Comparison of ENCODE assay signal across 25 mouse cellular contexts in genomic region chr3:100591053-100591452, GRCm38 (mm10).
"Had no signal": no experiment of that assay in that cellular context is flagged by ENCODE, and none has a peak within 500 bp of the region (broad histone marks: within the 10 kb centered on the region; RNA-seq: fewer than 3 reads in every experiment).

No protein-coding gene starts in this region.

- H3K4me2 ChIP-seq: embryonic facial prominence, embryonic 12.5 days; embryonic facial prominence, embryonic 13.5 days; embryonic facial prominence, embryonic 15.5 days; forebrain, embryonic 12.5 days; forebrain, embryonic 13.5 days; forebrain, embryonic 15.5 days had no signal

- H3K4me1 ChIP-seq: embryonic facial prominence, embryonic 10.5 days; embryonic facial prominence, embryonic 12.5 days; embryonic facial prominence, embryonic 13.5 days; embryonic facial prominence, embryonic 15.5 days; forebrain, embryonic 10.5 days; forebrain, embryonic 12.5 days; forebrain, embryonic 13.5 days; forebrain, embryonic 15.5 days; heart, embryonic 10.5 days had no signal

- H3K9me3 ChIP-seq: embryonic facial prominence, embryonic 10.5 days; embryonic facial prominence, embryonic 12.5 days; embryonic facial prominence, embryonic 13.5 days; embryonic facial prominence, embryonic 15.5 days; forebrain, embryonic 12.5 days; forebrain, embryonic 13.5 days; forebrain, embryonic 15.5 days; heart, embryonic 10.5 days had no signal

- H3K27ac ChIP-seq: embryonic facial prominence, embryonic 10.5 days; embryonic facial prominence, embryonic 12.5 days; embryonic facial prominence, embryonic 13.5 days; embryonic facial prominence, embryonic 15.5 days; forebrain, embryonic 10.5 days; forebrain, embryonic 12.5 days; forebrain, embryonic 13.5 days; forebrain, embryonic 15.5 days; gastrocnemius, adult 2 months; heart, adult 2 months; heart, embryonic 10.5 days had no signal

- DNase-seq: cerebellum, adult 9-11 months; cerebellum, postnatal 10 days; cerebellum, postnatal 14 days; cerebellum, postnatal 25 days; cerebellum, postnatal 36 days; embryo, embryonic 11 days; forebrain, postnatal 0 days; gastrocnemius, adult 2 months; gastrocnemius, postnatal 10 days; gastrocnemius, postnatal 14 days; gastrocnemius, postnatal 25 days; gastrocnemius, postnatal 36 days; heart, adult 11 months; heart, adult 18-20 months; heart, adult 2 months had no signal

- H3K9ac ChIP-seq: embryonic facial prominence, embryonic 12.5 days; embryonic facial prominence, embryonic 13.5 days; embryonic facial prominence, embryonic 15.5 days; forebrain, embryonic 12.5 days; forebrain, embryonic 13.5 days; forebrain, embryonic 15.5 days; forebrain, postnatal 0 days had no signal

- H3K4me3 ChIP-seq: embryonic facial prominence, embryonic 10.5 days; embryonic facial prominence, embryonic 12.5 days; embryonic facial prominence, embryonic 13.5 days; embryonic facial prominence, embryonic 15.5 days; erythroblast, embryonic 14.5 days; forebrain, embryonic 10.5 days; forebrain, embryonic 12.5 days; forebrain, embryonic 13.5 days; forebrain, embryonic 15.5 days; gastrocnemius, adult 2 months; heart, adult 2 months; heart, embryonic 10.5 days had no signal

- H3K27me3 ChIP-seq: embryonic facial prominence, embryonic 12.5 days; embryonic facial prominence, embryonic 13.5 days; embryonic facial prominence, embryonic 15.5 days; forebrain, embryonic 12.5 days; forebrain, embryonic 13.5 days; forebrain, embryonic 15.5 days had no signal
